In genomic region chr3:26106361-26106760, GRCm38 (mm10) we compare ENCODE assay signal across 25 mouse cellular contexts.
DNase-seq lines count a peak whose midpoint lies in the region; ATAC-seq and TF ChIP-seq lines count a peak whose summit lies in the region.
"Had no signal": no experiment of that assay in that cellular context is flagged by ENCODE, and none has a peak within 500 bp of the region (broad histone marks: within the 10 kb centered on the region; RNA-seq: fewer than 3 reads in every experiment).

No protein-coding gene starts in this region.

- TF ChIP-seq CTCF in layer of hippocampus, adult 2 months (conservative IDR thresholded peaks at IDR 0.05) = no peak

- H3K4me3 ChIP-seq in layer of hippocampus, adult 2 months = no peak overlapping the region
- H3K4me3 ChIP-seq in limb, embryonic 14.5 days (replicated peaks; ENCODE audit: low read length) = no peak overlapping the region
- H3K4me3 ChIP-seq: embryonic facial prominence, embryonic 12.5 days; forebrain, embryonic 12.5 days; heart, adult 2 months; heart, embryonic 15.5 days; hindbrain, embryonic 10.5 days; hindbrain, embryonic 15.5 days had no signal

- no peak for TF ChIP-seq POLR2A in limb, embryonic 14.5 days (IDR thresholded peaks at IDR 0.05; ENCODE audit: borderline replicate concordance, extremely low read depth, insufficient read depth, insufficient read length)

- WGBS in limb, embryonic 14.5 days = 70% methylated on average over 7 of the region's 7 CpGs

- H3K9me3 ChIP-seq in limb, embryonic 14.5 days (ENCODE audit: control insufficient read depth, low read length) = no peaks in the 10 kb centered on the region
- H3K9me3 ChIP-seq: embryonic facial prominence, embryonic 12.5 days; forebrain, embryonic 12.5 days; G1E; heart, embryonic 15.5 days; hindbrain, embryonic 10.5 days; hindbrain, embryonic 15.5 days had no signal

- no peaks in the 10 kb centered on the region for H3K27me3 ChIP-seq in limb, embryonic 14.5 days (ENCODE audit: control insufficient read depth, insufficient read depth, low read length)
- H3K27me3 ChIP-seq: embryonic facial prominence, embryonic 12.5 days; forebrain, embryonic 12.5 days; heart, embryonic 15.5 days; hindbrain, embryonic 15.5 days had no signal

- H3K36me3 ChIP-seq in limb, embryonic 14.5 days (ENCODE audit: control insufficient read depth, insufficient read depth, low read length) = no peaks in the 10 kb centered on the region
- H3K36me3 ChIP-seq: embryonic facial prominence, embryonic 12.5 days; forebrain, embryonic 12.5 days; G1E; heart, embryonic 15.5 days; hindbrain, embryonic 10.5 days; hindbrain, embryonic 15.5 days had no signal

- H3K27ac ChIP-seq in layer of hippocampus, adult 2 months = peak overlapping the region; percentile 19; the same call in 1 of the 2 replicates
- H3K27ac ChIP-seq in limb, embryonic 14.5 days (replicated peaks; ENCODE audit: low read depth, low read length) = no peak overlapping the region
- H3K27ac ChIP-seq: embryonic facial prominence, embryonic 12.5 days; forebrain, embryonic 12.5 days; heart, adult 2 months; heart, embryonic 15.5 days; hindbrain, embryonic 10.5 days; hindbrain, embryonic 15.5 days had no signal

- peak; percentile 25 to 29 for DNase-seq in cerebellum, postnatal 10 days
- no peak for DNase-seq in cerebellum, postnatal 4 days (ENCODE audit: low spot score in 2 of 2)
- DNase-seq in layer of hippocampus, adult 2 months (ENCODE audit: low spot score in 2 of 2) = no peak
- no peak for DNase-seq in layer of hippocampus, adult 11-12 months (ENCODE audit: low spot score)
- DNase-seq in limb, embryonic 14.5 days (ENCODE audit: low spot score) = peak; percentile 8
- no peak for DNase-seq in T-cell, adult 2 months (ENCODE audit: low spot score)
- DNase-seq: adrenal gland, postnatal 14 days; B cell, adult 2 months; cerebellum, adult 18-20 months; cerebellum, adult 9-11 months; embryo, embryonic 11 days; gastrocnemius, postnatal 10 days; heart, adult 2 months had no signal

- H3K9ac ChIP-seq in limb, embryonic 14.5 days (ENCODE audit: low read depth, low read length, severe bottlenecking) = no peak overlapping the region
- H3K9ac ChIP-seq: embryonic facial prominence, embryonic 12.5 days; forebrain, embryonic 12.5 days; heart, embryonic 15.5 days; hindbrain, embryonic 15.5 days had no signal

- no peak overlapping the region for H3K4me2 ChIP-seq in limb, embryonic 14.5 days (replicated peaks; ENCODE audit: low read depth, low read length, severe bottlenecking)
- H3K4me2 ChIP-seq: embryonic facial prominence, embryonic 12.5 days; forebrain, embryonic 12.5 days; heart, embryonic 11.5 days; heart, embryonic 15.5 days; hindbrain, embryonic 15.5 days had no signal

- H3K4me1 ChIP-seq in limb, embryonic 14.5 days (ENCODE audit: control insufficient read depth, insufficient read depth, low read length) = no peaks in the 10 kb centered on the region
- H3K4me1 ChIP-seq: embryonic facial prominence, embryonic 12.5 days; forebrain, embryonic 12.5 days; heart, embryonic 15.5 days; hindbrain, embryonic 10.5 days; hindbrain, embryonic 15.5 days had no signal

- peak; percentile 47; the same call in 1 of the 2 replicates for ATAC-seq in limb, embryonic 14.5 days (ENCODE audit: low FRiP score, low read depth)
- ATAC-seq in megakaryocyte, adult 5-6 weeks (ENCODE audit: poor library complexity, severe bottlenecking) = no peak
- ATAC-seq: activated CD4-positive, CD25-positive, alpha-beta regulatory T cell, adult 4 months; CD4-positive, CD25-positive, alpha-beta regulatory T cell, adult 4 months; forebrain, embryonic 16.5 days; inflammation-experienced regulatory T-cells, adult 6 months had no signal

Comparison
In these comparisons a context has a peak if more than half of its experiments do, and no peak if none do; other contexts are left out.
1. DNase-seq: peak in cerebellum, postnatal 10 days (2 of 2) and limb, embryonic 14.5 days (single experiment); none in cerebellum, postnatal 4 days (0 of 2), layer of hippocampus, adult 2 months (0 of 2), layer of hippocampus, adult 11-12 months (single experiment) and T-cell, adult 2 months (single experiment).